Mouse (Mus musculus): ENCODE data around the gene Olfr71. TPM values are rescaled to one million over a fixed set of nuclear protein-coding genes. Genes with fewer than 3 reads are reported as not detected.

Olfr71 gene
- total RNA-seq (2023): not detected in 4 replicates

GRCm38 (mm10) chr4:43709869-43710268 lies at the start of gene Olfr71:
TSS of gene Olfr71 (minus strand) at chr4:43710255.

DNA sequence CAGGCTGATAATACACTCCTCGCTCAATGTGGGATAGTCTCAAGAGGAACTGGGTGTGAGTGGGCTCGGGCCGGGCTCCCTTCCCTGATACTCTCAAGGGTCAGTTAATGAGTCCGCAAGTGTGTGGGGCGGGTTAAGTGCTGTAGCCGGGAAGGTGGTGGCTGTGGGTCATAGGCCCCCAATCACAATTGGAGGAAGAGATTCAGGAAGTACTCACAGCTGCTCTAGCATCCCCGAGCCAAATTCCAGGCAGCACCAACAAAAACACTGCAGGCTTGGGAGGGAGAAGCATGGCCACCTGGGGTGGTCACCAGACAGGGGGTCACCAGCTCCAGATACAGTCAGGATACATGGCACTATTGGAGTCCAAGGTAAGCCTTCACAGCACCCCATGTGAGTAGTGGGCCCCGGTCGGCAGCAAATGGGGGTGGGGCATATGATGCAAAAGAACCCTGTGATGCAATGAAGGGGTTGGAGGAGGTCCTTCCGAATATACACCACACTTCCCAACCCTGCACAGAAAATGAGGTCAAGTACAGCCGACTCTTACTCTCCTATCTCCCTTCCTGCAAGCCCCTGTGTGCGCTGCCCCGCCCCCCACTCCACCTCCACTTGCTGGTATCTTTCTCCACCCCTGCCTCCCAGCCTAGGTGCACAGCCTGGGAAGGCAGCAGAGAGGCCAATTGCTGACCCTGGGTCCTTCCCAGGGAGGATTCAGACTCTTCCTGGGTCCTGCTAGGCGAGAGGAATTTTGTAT lies 19.9 kb upstream of the Olfr71 start, which contains the start of gene Spaar:
Gene Spaar (plus strand): TSS at position 241 of the 757 bp plus-strand sequence.

GRCm38 (mm10) chr4:43726995-43727394 lies 16.9 kb upstream of the Olfr71 start, which contains the start of gene Hrct1:
TSS of gene Hrct1 (plus strand) at chr4:43727188.

GRCm38 (mm10) chr4:43700707-43701106 lies 9.3 kb downstream of the Olfr71 start, which contains the start of gene Olfr70:
TSS of gene Olfr70 (minus strand) at chr4:43700807.

DNA sequence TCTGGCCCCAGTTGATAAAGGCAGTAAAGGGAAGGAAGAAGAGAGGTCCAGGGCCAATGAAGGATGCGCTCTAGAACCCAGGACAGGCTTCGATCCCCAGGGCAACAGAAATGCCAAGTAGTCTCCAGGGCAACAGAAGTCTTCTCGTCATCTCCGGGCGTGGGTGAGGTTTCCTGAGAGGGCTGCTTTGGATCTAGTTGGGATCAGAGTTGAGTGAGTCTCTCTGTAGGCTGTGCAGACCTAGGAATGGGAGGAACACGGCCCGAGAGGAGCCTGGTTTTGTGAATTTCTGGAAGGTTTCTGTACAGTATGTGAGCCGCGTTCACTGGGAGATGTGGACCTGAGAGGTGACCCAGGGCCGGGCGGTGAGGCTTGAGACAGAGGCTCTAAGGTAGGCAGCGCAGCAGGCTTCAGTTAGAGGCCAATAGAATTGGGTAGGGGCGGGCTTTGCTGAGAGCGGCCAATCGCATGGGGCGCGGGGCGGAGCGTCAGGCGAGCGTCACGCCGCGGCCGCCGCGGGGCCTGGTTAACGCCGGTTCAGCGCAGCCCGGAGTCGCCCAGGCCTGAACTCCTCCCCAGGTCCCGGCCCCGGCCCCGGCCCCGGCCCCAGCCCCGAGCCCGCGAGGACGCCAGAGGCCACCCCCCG lies 41.1 kb downstream of the Olfr71 start, which contains the start of the genes Tmem8b and Fam221b:
Gene Tmem8b (plus strand): TSS at position 190 of the 646 bp plus-strand sequence.
Gene Fam221b (minus strand): TSS at position 364 of the 646 bp plus-strand sequence.

GRCm38 (mm10) chr4:43656339-43657109 lies 53.5 kb downstream of the Olfr71 start, which contains the start of gene Hint2:
TSS of gene Hint2 (minus strand) at chr4:43656466.

Other genes starting within 250 kb of the Olfr71 start
- gene Sit1, start 226.5 kb downstream of the Olfr71 start, total RNA-seq (2023): 12.9 to 13.7 TPM (median 13.3 TPM) in 4 replicates
- 27.3 to 29.7 TPM (median 29.2 TPM) in 4 replicates for gene Ccdc107, start 217.4 kb downstream of the Olfr71 start, total RNA-seq (2023)
- gene Arhgef39, start 210.6 kb downstream of the Olfr71 start, total RNA-seq (2023): 1.1 to 2.6 TPM (median 2.4 TPM) in 4 replicates
- 0.49 to 1.2 TPM in 2 of 4 replicates, not detected in the others for gene Car9, start 203.3 kb downstream of the Olfr71 start, total RNA-seq (2023)
- 0.46 to 1.6 TPM (median 0.74 TPM) in 4 replicates for gene Tpm2, start 186.5 kb downstream of the Olfr71 start, total RNA-seq (2023)
- 71.8 to 80.6 TPM (median 76.8 TPM) in 4 replicates for gene Creb3, start 147.9 kb downstream of the Olfr71 start, total RNA-seq (2023)
- gene Tln1, start 147.6 kb downstream of the Olfr71 start, total RNA-seq (2023): 269 to 292 TPM (median 275 TPM) in 4 replicates
- gene Rgp1, start 131.5 kb downstream of the Olfr71 start, total RNA-seq (2023): 39.9 to 55.5 TPM (median 43.6 TPM) in 4 replicates
- 41.8 to 54.9 TPM (median 45.2 TPM) in 4 replicates for gene Gba2, start 131.4 kb downstream of the Olfr71 start, total RNA-seq (2023)
- not detected in 4 replicates for gene Msmp, start 125.8 kb downstream of the Olfr71 start, total RNA-seq (2023)
- 0.16 to 0.40 TPM (median 0.39 TPM) in 3 of 4 replicates, not detected in the other for gene Npr2, start 78.3 kb downstream of the Olfr71 start, total RNA-seq (2023)
- gene Spag8, start 56.7 kb downstream of the Olfr71 start, total RNA-seq (2023): 1.4 TPM in 1 of 4 replicates, not detected in the others
- 16.0 to 24.2 TPM (median 20.8 TPM) in 4 replicates for gene Hint2, start 53.8 kb downstream of the Olfr71 start, total RNA-seq (2023)
- gene Tmem8b, start 41.3 kb downstream of the Olfr71 start, total RNA-seq (2023): 2.4 to 6.0 TPM (median 4.9 TPM) in 4 replicates
- gene Fam221b, start 41.1 kb downstream of the Olfr71 start, total RNA-seq (2023): not detected in 4 replicates
- not detected in 4 replicates for gene Olfr70, start 9.4 kb downstream of the Olfr71 start, total RNA-seq (2023)
- gene Hrct1, start 16.9 kb upstream of the Olfr71 start, total RNA-seq (2023): not detected in 4 replicates
- not detected in 4 replicates for gene Spaar, start 19.8 kb upstream of the Olfr71 start, total RNA-seq (2023)
- gene Olfr159, start 60.8 kb upstream of the Olfr71 start, total RNA-seq (2023): not detected in 4 replicates
- gene Olfr156, start 113.6 kb upstream of the Olfr71 start, total RNA-seq (2023): not detected in 4 replicates
- not detected in 4 replicates for gene Olfr157, start 129.9 kb upstream of the Olfr71 start, total RNA-seq (2023)
- not detected in 4 replicates for gene Olfr155, start 141.3 kb upstream of the Olfr71 start, total RNA-seq (2023)
- gene Reck, start 165.3 kb upstream of the Olfr71 start, total RNA-seq (2023): 0.55 to 0.88 TPM (median 0.66 TPM) in 4 replicates
- 12.1 to 14.5 TPM (median 14.1 TPM) in 4 replicates for gene Glipr2, start 247.1 kb upstream of the Olfr71 start, total RNA-seq (2023)